Mouse (Mus musculus) frontal cortex, postnatal 14 days (tissue): ENCODE data around the gene Ndufa11.
A peak's percentile ranks its signal among the peaks of the same experiment; 100 is the strongest.

Source experiments
- DNase-seq, 2 experiments: peaks; one replicate each; pipeline ENCODE4 v3.0.0; 2022; ENCODE audit warnings: low spot score in 2 of 2

Gene Ndufa11

GRCm38 (mm10) chr17:56715914-56716654, 1.5 kb upstream of the Ndufa11 start:
- DNase-seq = no peak

GRCm38 (mm10) chr17:56716655-56717362, 758 bp upstream of the Ndufa11 start:
- DNase-seq = peak; percentile 97 to 99

GRCm38 (mm10) chr17:56722441-56722840, 4.9 kb downstream of the Ndufa11 start:
- DNase-seq = no peak

- DNase-seq = no peak
These were observed 6.0 kb downstream of the Ndufa11 start for GRCm38 (mm10) chr17:56723419-56724161.

GRCm38 (mm10) chr17:56727029-56727649, 9.6 kb downstream of the Ndufa11 start:
- DNase-seq = no peak

- no peak for DNase-seq
These were observed 10.1 kb downstream of the Ndufa11 start for GRCm38 (mm10) chr17:56727659-56728058.

GRCm38 (mm10) chr17:56728117-56728516, 10.6 kb downstream of the Ndufa11 start:
- DNase-seq = no peak

GRCm38 (mm10) chr17:56729151-56729550, 11.6 kb downstream of the Ndufa11 start:
- DNase-seq = no peak

GRCm38 (mm10) chr17:56729656-56730055, 12.1 kb downstream of the Ndufa11 start:
- DNase-seq = no peak

- DNase-seq = no peak
These were observed 19.0 kb downstream of the Ndufa11 start for GRCm38 (mm10) chr17:56736534-56736933.

- no peak for DNase-seq
These were observed 20.7 kb downstream of the Ndufa11 start for GRCm38 (mm10) chr17:56738221-56738620.

- no peak for DNase-seq
These were observed 22.7 kb downstream of the Ndufa11 start for GRCm38 (mm10) chr17:56740118-56740787.

- no peak for DNase-seq
These were observed 23.2 kb downstream of the Ndufa11 start for GRCm38 (mm10) chr17:56740788-56741160.

- no peak for DNase-seq
These were observed 26.6 kb downstream of the Ndufa11 start for GRCm38 (mm10) chr17:56744173-56744572.

GRCm38 (mm10) chr17:56751404-56752072, 34.0 kb downstream of the Ndufa11 start:
- no peak for DNase-seq

GRCm38 (mm10) chr17:56753452-56753851, 35.9 kb downstream of the Ndufa11 start:
- no peak for DNase-seq

GRCm38 (mm10) chr17:56754271-56755185, 37.0 kb downstream of the Ndufa11 start:
- no peak for DNase-seq

- no peak for DNase-seq
These were observed 39.3 kb downstream of the Ndufa11 start for GRCm38 (mm10) chr17:56756703-56757399.

GRCm38 (mm10) chr17:56757416-56758123, 40.0 kb downstream of the Ndufa11 start, which contains the start of gene Nrtn:
Gene Nrtn, minus strand, starts transcription at chr17:56757530.
- peak in 1 of 2 experiments; percentile 53 for DNase-seq
